Mouse (Mus musculus) myocyte (in vitro differentiated cells): ENCODE results near the gene Rnf216. TPM values are rescaled to one million over a fixed set of nuclear protein-coding genes. Genes with fewer than 3 reads are reported as not detected.

Experiments used
- H3K27me3 ChIP-seq: one replicate; pipeline ENCODE4 v1.6.1; 2011; ENCODE audit not compliant: control insufficient read depth, insufficient read depth, insufficient read length
- H3K36me3 ChIP-seq: one replicate; pipeline ENCODE4 v1.6.1; 2011; ENCODE audit not compliant: control insufficient read depth, insufficient read depth
- H3K4me2 ChIP-seq: one replicate; pipeline ENCODE4 v1.6.1; 2011; ENCODE audit warnings: low read depth, control low read depth
- H3K4me3 ChIP-seq: one replicate; pipeline ENCODE4 v1.5.1; 2011; ENCODE audit warnings: mild to moderate bottlenecking, control low read depth, moderate library complexity
- H3K79me2 ChIP-seq: one replicate; pipeline ENCODE4 v1.6.1; 2011; ENCODE audit not compliant: control insufficient read depth, insufficient read depth
- H3ac ChIP-seq: one replicate; pipeline ENCODE4 v1.6.1; 2011; ENCODE audit not compliant: control insufficient read depth, insufficient read length
- CEBPB ChIP-seq: IDR thresholded peaks from 2 replicates; pipeline ENCODE4 v1.6.1; 2011; ENCODE audit warnings: mild to moderate bottlenecking, moderate library complexity; ENCODE audit not compliant: poor library complexity, insufficient read depth, severe bottlenecking
- E2F4 ChIP-seq: IDR thresholded peaks from one replicate; pipeline ENCODE4 v1.6.1; 2011; ENCODE audit warnings: mild to moderate bottlenecking, control low read depth, moderate library complexity; ENCODE audit not compliant: insufficient read depth
- MAX ChIP-seq: IDR thresholded peaks from one replicate; pipeline ENCODE4 v1.6.1; 2011; ENCODE audit warnings: low read depth, mild to moderate bottlenecking, control low read depth
- MYOD1 ChIP-seq, 3 experiments: IDR thresholded peaks; one replicate each; pipeline ENCODE4 v1.6.1; 2011; ENCODE audit warnings: control low read depth in 2 of 3, low read depth in 2 of 3, mild to moderate bottlenecking in 2 of 3, moderate library complexity in 1 of 3; ENCODE audit not compliant: insufficient read length in 2 of 3, control insufficient read depth in 1 of 3
- MYOG ChIP-seq, 3 experiments: IDR thresholded peaks; one replicate each; pipeline ENCODE4 v1.6.1; 2011; ENCODE audit warnings: control low read depth in 2 of 3, low read depth in 2 of 3, mild to moderate bottlenecking in 2 of 3; ENCODE audit not compliant: insufficient read length in 2 of 3, control insufficient read depth in 1 of 3, insufficient read depth in 1 of 3
- POLR2A ChIP-seq: IDR thresholded peaks from one replicate; pipeline ENCODE4 v1.6.1; 2011; ENCODE audit warnings: low read depth, mild to moderate bottlenecking, control low read depth, moderate library complexity; ENCODE audit not compliant: insufficient read length
- POLR2AphosphoS2 ChIP-seq: IDR thresholded peaks from one replicate; pipeline ENCODE4 v1.6.1; 2011; ENCODE audit warnings: low read depth, control low read depth; ENCODE audit not compliant: insufficient read length
- REST ChIP-seq: IDR thresholded peaks from one replicate; pipeline ENCODE4 v1.6.1; 2011; ENCODE audit warnings: mild to moderate bottlenecking, control low read depth, moderate library complexity; ENCODE audit not compliant: insufficient read depth, insufficient read length
- SRF ChIP-seq: IDR thresholded peaks from one replicate; pipeline ENCODE4 v1.6.1; 2011; ENCODE audit warnings: low read depth; ENCODE audit not compliant: control insufficient read depth, insufficient read length
- TCF12 ChIP-seq: IDR thresholded peaks from one replicate; pipeline ENCODE4 v1.6.1; 2011; ENCODE audit warnings: mild to moderate bottlenecking, control low read depth; ENCODE audit not compliant: poor library complexity, insufficient read depth, severe bottlenecking
- TCF3 ChIP-seq: IDR thresholded peaks from one replicate; pipeline ENCODE4 v1.6.1; 2011; ENCODE audit warnings: low read depth, control low read depth; ENCODE audit not compliant: insufficient read length
- USF1 ChIP-seq: IDR thresholded peaks from one replicate; pipeline ENCODE4 v1.6.1; 2011; ENCODE audit warnings: low read depth, mild to moderate bottlenecking, control low read depth, moderate library complexity
- polyA plus RNA-seq: library from polyadenylated mRNA; unstranded; fragments of >200 nt; fragmentation: generic; extraction: Trizol; gene quantifications from one replicate; pipeline ENCODE4 v1.2.1, GENCODE M21; 2012; ENCODE audit warnings: missing spikeins

Gene Rnf216
- polyA plus RNA-seq, 1 experiment, result 15.9 TPM

DNA sequence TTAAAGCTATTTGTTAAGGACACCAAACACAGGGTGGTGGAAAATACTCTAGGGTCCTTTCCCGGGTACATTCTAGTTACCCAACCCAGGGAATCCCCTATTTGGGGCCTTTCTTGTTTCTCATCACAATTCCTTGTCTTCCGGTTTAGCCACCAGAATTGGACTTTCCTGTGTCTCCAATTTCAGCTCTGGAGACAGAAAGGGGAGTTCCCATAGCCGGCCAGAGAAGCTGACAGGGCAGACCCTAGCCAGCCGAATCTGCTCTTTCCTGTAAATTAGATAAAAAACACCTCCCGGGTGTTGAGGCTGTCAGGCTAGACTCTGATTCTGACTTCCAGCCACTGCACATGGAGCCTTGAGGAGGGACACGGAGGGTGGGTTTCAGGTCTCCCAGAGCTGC is 163.2 kb downstream of the Rnf216 start:
- Histone ChIP-seq H3K79me2 (no peaks in the 10 kb centered on the region), H3K36me3 (no peaks in the 10 kb centered on the region), H3ac (no peak overlapping the region), H3K4me2 (no peak overlapping the region), H3K4me3 (no peak overlapping the region), H3K27me3 (no peaks in the 10 kb centered on the region)
- TF ChIP-seq USF1, result no peak

DNA sequence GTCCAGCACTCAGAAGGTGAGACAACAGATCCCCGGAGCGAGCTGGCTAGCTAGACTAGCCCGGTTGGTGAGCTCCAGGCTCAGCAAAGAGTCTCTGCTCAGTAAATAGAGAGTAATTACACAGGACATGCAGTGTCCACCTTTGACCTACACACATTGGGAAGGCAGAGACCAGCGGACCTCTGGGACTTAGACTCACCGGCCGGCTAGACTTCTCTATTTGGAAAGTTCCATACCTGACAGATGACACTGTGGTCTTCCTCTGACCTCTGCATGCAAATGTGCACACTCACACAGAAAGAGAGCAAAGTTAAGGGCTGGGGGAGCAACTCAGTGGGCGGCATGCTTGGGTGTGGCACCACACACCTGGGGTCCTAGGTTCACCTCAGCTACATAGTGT is 165.3 kb downstream of the Rnf216 start:
- Histone ChIP-seq H3K36me3 (no peaks in the 10 kb centered on the region), H3K4me2 (no peak overlapping the region), H3K79me2 (no peaks in the 10 kb centered on the region), H3K27me3 (no peaks in the 10 kb centered on the region), H3K4me3 (no peak overlapping the region), H3ac (no peak overlapping the region)
- TF ChIP-seq POLR2A (no peak), E2F4 (no peak), MYOG (IDR thresholded peaks at IDR 0.05; ENCODE audit: control insufficient read depth in 1 of 3, insufficient read depth in 1 of 3, insufficient read length in 2 of 3, low read depth in 2 of 3) (no peak), CEBPB (no peak), POLR2AphosphoS2 (no peak), REST (no peak), TCF3 (no peak), USF1 (no peak), MAX (no peak), TCF12 (no peak), MYOD1 (IDR thresholded peaks at IDR 0.05; ENCODE audit: control insufficient read depth in 1 of 3, insufficient read length in 2 of 3, low read depth in 2 of 3) (no peak), SRF (no peak)

DNA sequence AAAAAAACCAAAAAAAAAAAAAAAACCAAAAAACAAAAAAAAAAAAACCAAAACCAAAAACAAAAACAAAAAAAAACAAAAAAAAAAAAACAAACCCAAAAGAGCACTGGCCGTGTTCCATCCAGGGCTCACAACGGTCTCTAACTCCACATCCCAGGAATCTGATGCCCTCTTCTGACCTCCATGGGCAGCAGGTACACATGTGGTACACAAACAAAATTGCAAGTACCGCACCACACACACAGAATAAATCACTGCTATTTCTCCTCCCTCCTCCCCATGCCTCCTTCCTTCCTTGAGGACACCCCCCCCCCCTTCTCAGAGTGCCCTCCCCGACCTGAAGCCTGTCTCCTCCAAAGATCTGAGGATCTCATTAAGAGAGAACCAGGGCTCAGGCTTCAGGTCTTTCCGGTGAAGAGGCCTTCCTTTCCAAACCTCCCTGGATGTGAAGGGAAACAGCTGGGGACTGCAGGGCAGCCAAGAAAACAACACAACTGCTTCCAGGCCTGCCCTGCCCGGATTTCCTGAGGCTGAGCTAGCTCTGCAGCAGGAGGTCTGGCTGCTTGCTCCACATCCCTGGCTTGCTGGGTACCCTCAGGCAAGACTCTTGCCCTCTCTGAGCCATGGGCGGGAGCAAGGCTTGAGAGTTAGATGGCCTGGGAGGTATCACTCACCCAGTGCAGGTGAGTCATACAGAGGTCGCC is 167.7 kb downstream of the Rnf216 start:
- Histone ChIP-seq H3K27me3 (no peaks in the 10 kb centered on the region), H3K4me3 (no peak overlapping the region), H3ac (no peak overlapping the region), H3K36me3 (no peaks in the 10 kb centered on the region), H3K79me2 (no peaks in the 10 kb centered on the region), H3K4me2 (no peak overlapping the region)
- no peak for TF ChIP-seq MYOD1 (IDR thresholded peaks at IDR 0.05; ENCODE audit: control insufficient read depth in 1 of 3, insufficient read length in 2 of 3, low read depth in 2 of 3)
- no peak for TF ChIP-seq REST
- no peak for TF ChIP-seq POLR2AphosphoS2
- TF ChIP-seq MYOG (IDR thresholded peaks at IDR 0.05; ENCODE audit: control insufficient read depth in 1 of 3, insufficient read depth in 1 of 3, insufficient read length in 2 of 3, low read depth in 2 of 3), result no peak
- TF ChIP-seq MAX, result no peak
- no peak for TF ChIP-seq TCF3
- no peak for TF ChIP-seq TCF12
- no peak for TF ChIP-seq POLR2A

Other genes with a start within 250 kb of the Rnf216 start
- 7.6 TPM for gene Fbxl18, start 217.6 kb downstream of the Rnf216 start, polyA plus RNA-seq
- gene Actb, start 206.2 kb downstream of the Rnf216 start, polyA plus RNA-seq, result 2,198 TPM
- gene Fscn1, start 152.7 kb downstream of the Rnf216 start, polyA plus RNA-seq, result 180 TPM
- gene Olfr718-ps1, start 34.6 kb upstream of the Rnf216 start, polyA plus RNA-seq, result not detected
- gene Rbak, start 67.8 kb upstream of the Rnf216 start, polyA plus RNA-seq, result 3.1 TPM
- gene Spdye4b, start 68.0 kb upstream of the Rnf216 start, polyA plus RNA-seq, result not detected
- not detected for gene Spdye4a, start 113.9 kb upstream of the Rnf216 start, polyA plus RNA-seq
- 4.5 TPM for gene Zfp12, start 122.2 kb upstream of the Rnf216 start, polyA plus RNA-seq
- 6.1 TPM for gene Zfp316, start 157.0 kb upstream of the Rnf216 start, polyA plus RNA-seq
- gene Zfp853, start 180.6 kb upstream of the Rnf216 start, polyA plus RNA-seq, result 0.01 TPM
- 25.7 TPM for gene E130309D02Rik, start 202.4 kb upstream of the Rnf216 start, polyA plus RNA-seq
- gene Zdhhc4, start 216.3 kb upstream of the Rnf216 start, polyA plus RNA-seq, result 60.5 TPM
- gene Grid2ip, start 244.3 kb upstream of the Rnf216 start, polyA plus RNA-seq, result not detected